Mouse (Mus musculus) small intestine, adult 2 months (tissue): ENCODE data around the gene Fbxw27. TPM values are rescaled to one million over a fixed set of nuclear protein-coding genes. Genes with fewer than 3 reads are reported as not detected.

ENCODE experiments used
- polyA plus RNA-seq: library from polyadenylated mRNA; depleted of rRNA; stranded (reverse); fragments of >200 nt; gene quantifications from 2 replicates; pipeline ENCODE4 v1.2.3, GENCODE M21; 2012; rRNA removed

The Fbxw27 gene
- polyA plus RNA-seq, 1 experiment = not detected

Other genes with a start within 250 kb of the Fbxw27 start
- gene Fbxw15, start 222.4 kb downstream of the Fbxw27 start, polyA plus RNA-seq = not detected in 2 replicates
- not detected in 2 replicates for gene Fbxw24, start 164.6 kb downstream of the Fbxw27 start, polyA plus RNA-seq
- gene Fbxw25, start 126.0 kb downstream of the Fbxw27 start, polyA plus RNA-seq = not detected in 2 replicates
- not detected in 2 replicates for gene Fbxw18, start 88.0 kb downstream of the Fbxw27 start, polyA plus RNA-seq
- gene Fbxw26, start 44.6 kb downstream of the Fbxw27 start, polyA plus RNA-seq = not detected in 2 replicates
- gene Spink8, start 21.6 kb upstream of the Fbxw27 start, polyA plus RNA-seq = not detected in 2 replicates
- 9.9 and 14.6 TPM in 2 replicates for gene Nme6, start 42.1 kb upstream of the Fbxw27 start, polyA plus RNA-seq
- 3.2 TPM in 1 of 2 replicates, not detected in the other for gene Camp, start 58.9 kb upstream of the Fbxw27 start, polyA plus RNA-seq
- gene Cdc25a, start 84.9 kb upstream of the Fbxw27 start, polyA plus RNA-seq = 14.1 and 27.3 TPM in 2 replicates
- gene Map4, start 140.8 kb upstream of the Fbxw27 start, polyA plus RNA-seq = 91.4 and 191 TPM in 2 replicates